Mouse (Mus musculus) 3T3-L1 (cell line): ENCODE results near the gene Gm45233.
A peak's percentile ranks its signal among the peaks of the same experiment; 100 is the strongest.

Experiments used
- DNase-seq: peaks from one replicate; pipeline ENCODE4 v3.0.0-alpha.2; 2015; ENCODE audit warnings: low read depth, low spot score

The Gm45233 gene

DNA sequence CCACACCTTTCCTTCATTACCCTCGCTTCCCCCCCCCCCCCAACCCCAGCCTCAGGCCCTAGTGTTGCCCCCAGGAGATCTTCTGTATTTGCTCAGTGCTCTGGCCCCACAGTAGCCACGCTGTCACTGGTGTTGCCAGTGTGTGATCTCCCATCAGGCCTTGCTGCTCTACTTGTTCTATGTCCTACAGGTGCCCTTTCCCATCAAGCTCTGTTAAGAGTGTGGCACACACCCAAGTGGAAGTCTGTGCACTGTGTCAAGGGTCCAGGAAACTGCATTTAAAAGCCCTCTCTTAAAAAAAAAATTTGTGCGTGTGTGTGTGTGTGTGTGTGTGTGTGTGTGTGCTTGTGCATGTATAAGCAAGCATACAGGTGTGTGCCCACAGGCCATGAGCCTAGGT, 4.3 kb downstream of the Gm45233 start:
- no peak for DNase-seq

DNA sequence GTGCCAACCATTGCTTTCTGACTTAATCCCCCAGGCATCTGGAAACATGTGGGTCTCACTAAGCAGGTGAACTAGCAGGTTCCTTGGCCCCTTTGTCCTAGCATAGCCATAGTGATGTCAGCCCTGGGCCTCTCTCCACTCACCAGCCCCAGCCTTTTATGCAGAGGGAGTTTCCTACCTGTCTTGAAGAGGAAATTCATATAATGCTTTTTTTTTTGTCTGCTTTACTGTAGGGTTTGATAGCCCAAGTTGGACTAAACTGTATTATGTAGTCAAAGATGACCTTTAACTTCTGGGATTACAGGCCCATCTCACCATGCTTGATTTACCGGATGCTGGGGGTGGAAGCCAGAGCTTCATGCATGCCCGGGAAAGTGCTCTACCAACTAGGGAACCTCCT, 5.9 kb downstream of the Gm45233 start:
- no peak for DNase-seq

DNA sequence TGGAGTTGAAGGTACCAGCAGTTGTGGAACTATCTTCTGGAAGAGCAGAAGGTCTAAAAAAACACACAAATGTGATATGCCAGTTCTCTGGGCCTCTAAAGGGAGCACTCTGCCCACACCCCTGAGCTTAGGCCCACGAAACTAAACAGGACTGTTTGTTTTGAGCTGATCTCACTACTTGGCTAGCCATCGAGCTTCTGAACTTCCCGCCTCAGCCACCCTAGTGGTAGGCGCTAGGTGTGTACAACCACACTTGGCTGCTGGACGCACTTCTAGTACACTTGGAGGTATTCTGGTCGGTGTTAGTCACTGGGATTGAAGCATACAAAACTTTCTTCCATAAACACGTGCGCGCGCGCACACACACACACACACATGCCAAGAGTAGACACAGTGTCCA, 7.8 kb downstream of the Gm45233 start:
- DNase-seq, result no peak

DNA sequence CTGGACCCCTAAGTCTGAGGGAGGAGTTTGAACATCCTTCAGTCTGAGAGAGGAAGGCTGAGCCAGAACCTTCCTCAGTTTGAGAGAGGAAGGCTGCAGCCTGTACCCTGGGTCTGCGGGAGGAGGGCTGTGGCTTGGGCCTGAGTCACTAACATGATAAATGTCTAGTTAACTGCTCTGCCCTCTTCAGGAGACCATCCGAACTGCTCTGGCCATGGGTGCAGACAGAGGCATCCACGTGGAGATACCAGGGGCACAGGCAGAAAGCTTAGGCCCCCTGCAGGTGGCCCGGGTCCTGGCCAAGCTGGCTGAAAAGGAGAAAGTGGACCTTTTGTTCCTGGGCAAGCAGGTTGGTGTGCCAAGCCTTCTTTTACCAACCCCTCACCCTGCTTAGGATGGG, 8.7 kb downstream of the Gm45233 start:
- peak; percentile 62 for DNase-seq

DNA sequence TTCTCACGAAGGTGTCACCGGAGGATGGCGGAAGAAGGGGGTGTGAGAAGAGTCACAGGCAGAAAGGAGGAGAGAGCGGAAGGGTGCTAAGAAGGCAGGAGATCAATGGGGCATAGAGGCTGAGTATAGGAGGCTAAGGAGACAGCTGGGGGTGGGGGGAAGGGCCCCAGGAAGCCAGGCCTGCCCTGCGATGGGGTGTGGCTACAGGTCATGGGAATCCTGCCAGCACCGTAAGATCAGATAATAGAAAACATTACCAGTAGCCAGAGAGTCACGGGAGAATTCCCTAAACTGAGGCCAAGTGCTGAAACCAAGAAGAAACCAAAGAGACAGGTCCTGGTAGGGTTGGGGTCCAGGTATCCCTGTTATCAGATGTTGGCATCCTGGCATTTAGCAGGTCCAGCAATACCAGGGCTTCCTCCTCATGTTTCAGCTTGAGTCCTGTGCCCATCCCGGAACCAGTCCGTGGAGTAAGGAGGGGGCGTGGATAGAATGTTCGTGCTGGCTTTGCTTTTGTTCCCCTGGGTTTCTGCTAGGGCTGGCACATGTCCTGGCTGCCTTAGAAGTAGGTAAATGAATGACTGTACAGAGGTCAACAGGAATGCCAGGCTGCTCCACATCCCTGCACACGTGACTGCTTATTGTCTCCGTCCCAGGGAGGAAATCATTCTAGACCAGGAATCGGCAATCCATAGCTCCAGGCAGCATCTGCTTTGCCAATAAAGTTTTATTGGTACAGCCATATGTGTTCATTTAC, 9.8 kb downstream of the Gm45233 start:
- no peak for DNase-seq

DNA sequence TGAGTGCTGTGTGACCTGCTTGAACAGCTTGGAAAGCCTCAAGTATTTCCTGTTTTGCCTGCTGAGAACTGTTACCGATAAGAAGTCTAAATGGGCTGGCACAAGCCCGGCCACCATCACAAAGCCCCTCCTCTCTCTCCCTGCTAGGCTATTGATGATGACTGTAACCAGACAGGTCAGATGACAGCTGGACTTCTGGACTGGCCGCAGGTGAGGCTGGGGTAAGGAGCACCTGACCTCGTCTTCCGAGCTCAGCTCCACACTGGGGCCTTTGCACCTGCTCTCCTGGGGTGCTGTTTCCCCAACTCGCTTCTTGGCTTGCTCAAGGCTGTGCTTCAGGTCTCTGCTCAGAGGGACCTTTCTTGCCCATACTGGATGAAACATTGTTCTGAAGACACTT, 10.4 kb downstream of the Gm45233 start:
- no peak for DNase-seq

DNA sequence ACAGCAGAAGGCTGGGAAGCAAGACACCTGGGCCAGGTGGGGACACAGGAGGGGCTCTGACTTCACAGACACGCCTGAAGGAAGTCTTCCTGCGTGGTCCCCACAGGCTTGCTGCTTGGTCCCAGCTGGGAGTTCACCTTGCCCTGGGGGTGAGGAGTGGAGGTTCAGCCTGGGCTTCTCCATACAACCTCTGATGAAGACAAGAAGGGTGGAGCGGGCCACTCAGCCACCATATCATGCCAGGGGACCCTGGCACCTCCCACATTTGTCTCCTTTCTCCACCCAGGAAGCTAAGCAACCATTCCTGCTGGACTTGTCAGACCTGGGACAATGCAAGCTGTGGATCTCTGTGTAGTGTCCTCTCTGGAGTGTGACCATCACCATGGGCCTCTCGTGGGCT, 18.9 kb downstream of the Gm45233 start, which contains the start of gene Vsig10l:
Gene Vsig10l (plus strand): TSS at position 301 of the 400 bp plus-strand sequence.
- DNase-seq, result no peak

DNA sequence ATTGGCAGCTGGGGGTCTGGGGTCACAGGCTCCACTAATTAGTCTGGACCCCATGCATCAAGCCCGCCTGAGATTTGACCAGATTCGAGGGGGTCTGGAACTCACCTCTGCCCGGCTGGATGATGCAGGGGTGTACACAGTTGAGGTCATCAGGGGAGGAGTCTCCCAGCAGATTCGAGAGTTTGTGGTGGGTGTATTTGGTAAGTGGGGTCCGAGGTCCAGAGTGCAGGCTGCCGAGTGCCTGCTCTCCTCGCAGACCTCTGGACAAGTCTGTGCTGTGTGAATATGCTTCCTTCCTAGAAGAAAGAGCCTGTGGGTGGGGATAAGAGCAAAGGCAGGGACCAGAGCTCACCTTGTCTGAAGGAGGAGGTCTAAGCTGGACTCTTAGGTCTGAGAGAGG, 20.0 kb downstream of the Gm45233 start:
- DNase-seq, result no peak

DNA sequence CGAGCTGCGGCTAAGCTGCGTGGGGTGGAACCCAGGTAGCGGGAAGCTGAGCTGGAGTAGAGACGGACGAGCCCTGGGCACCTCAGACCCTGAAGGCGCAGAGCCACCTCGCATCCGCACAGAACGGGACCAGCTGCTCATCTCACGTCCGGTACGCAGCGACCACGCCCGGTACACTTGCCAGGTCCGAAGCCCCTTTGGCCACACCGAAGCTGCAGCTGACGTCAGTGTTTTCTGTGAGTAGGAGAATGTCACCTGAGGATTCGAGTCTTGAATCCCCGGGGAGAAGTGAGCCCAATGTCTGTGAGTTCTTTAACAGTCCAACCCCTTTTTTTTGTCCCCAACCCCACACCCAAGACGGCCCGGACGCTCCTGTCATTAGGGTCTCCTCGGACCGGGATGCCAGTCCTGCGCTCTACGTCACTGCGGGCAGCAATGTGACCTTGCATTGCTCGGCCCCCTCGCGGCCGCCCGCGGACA, 21.0 kb downstream of the Gm45233 start:
- DNase-seq, result no peak

DNA sequence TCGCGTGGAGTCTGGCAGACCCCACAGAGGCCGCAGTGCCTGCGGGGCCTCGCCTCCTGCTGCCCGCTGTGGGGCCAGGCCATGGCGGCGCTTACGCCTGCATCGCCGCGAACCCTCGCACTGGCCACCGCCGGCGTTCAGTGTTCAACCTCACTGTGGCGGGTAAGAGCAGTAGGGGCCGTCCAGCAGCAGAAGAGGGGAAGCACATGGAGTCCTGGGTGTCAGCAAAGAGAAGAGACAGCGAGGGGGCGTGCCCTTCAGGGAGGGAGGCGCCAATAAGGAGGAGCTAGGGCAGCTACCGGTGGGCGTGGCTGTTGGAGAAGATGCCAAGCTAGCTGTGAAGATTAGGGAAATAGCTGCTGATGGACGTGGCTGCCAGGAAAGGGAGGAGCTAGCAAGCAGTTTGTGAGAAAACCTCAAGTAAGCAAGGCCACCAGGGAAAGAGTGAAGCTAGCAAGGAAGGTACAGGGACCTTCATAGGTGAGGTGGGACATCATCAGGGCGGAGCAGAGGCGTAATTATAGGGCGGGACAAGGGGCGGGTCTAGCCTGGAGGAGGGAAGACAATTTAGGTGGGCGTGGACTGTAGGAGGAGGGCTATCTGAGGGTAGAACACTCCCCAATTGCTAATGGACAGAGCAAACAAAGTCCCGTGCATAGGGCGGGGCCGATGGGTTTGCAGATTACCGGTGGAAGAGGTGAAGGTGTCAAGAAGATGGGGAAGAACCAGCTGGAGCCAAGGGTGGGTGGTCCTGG, 21.6 kb downstream of the Gm45233 start:
- DNase-seq, result peak; percentile 93

DNA sequence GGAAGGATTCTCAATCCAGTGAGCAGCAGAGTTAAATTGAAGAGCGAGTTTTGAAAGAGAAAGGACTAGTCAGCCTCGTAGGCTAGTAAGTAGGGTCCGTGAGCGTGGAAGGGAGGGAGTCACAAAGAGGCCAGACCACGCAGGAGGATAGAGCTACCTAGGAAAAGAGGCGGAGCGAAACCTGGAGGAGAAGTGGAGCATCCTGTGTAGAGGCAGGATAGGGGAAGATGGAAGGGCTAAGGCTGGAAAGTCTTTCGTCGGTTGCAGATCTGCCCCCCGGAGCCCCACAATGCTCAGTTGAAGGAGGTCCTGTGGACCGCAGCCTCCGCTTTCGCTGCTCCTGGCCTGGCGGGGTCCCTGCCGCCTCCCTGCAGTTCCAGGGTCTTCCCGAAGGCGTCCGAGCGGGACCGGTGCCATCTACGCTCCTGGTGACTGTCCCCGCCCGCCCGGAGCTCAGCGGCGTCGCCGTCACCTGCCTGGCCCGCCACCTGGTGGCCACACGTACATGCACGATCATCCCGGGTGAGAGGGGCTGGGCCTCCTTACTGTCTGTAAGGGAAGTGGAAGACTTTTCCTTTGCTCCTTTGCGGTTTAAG, 22.3 kb downstream of the Gm45233 start:
- DNase-seq, result peak; percentile 79

DNA sequence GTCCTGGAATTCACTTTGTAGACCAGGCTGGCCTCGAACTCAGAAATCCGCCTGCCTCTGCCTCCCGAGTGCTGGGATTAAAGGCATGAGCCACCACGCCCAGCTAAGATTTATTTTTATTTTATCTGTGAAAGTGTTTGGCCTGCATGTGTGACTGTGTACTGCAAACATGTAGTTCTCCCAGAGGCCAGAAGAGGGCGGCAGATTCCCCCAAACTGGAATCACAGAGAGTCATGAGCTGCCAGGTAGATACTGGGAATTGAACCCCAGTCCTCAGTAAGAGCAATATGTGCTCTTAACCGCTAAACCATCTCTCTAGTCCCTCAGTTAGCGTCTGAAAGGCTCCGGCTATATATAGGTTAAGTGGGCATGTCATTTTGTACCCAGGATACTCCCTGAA, 26.4 kb downstream of the Gm45233 start:
- peak; percentile 72 for DNase-seq

DNA sequence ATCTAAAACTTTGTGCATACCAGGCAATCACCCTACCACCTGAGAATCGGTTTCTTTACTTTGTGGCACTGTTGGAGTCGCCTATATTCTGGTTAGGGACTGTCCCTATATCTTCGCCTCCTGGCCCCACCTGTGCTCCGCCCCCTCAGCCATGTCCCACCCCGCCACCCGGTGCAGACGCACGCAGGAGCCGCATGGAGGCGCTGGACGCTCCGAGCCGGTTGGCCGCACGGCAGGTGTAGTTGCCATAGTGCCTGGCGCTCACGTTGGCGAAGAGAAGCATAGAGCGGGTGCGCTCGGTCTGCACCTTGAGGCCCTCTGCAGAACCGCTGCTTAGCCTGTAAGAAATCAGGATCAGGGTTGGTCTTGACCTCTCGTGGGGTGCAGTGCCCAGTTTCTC, 31.8 kb downstream of the Gm45233 start:
- DNase-seq, result no peak

DNA sequence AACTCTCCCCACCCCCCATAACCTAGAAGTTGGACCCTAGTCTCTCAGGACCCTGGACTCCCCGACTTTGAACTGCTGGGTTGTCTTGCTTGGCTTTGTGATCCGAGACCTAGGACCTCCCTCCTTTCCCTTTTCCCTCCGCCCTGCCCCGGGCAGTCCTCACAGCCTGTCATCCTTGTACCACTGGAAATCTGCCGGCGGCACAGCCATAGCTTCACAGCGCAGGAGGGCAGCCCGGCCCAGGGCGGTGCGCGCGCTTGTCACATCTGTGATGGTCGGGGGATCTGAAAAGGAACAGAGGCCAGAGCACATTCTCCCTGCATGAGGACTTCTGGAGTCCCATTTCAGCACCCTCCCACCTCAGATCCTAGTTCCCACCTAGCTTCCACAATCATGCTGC, 32.4 kb downstream of the Gm45233 start:
- no peak for DNase-seq

DNA sequence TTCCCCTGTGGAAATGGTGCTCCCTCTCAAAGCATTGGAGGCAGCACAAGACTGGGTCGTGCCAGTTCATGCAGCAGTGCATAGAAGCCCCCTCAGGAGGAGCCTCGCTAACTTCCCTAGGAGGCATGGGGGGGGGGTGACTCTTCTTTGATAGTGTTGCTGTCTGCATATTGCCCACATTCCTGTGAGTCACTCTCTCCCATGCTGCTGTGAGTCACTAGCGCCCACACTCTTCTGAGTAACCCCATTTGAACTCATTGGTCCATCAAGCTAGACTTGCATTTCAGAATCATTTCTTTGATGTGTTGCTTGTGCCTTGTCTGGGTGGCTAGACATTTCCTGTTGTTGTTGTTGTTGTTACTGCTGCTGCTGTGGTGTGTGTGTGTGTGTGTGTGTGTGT, 37.3 kb downstream of the Gm45233 start:
- peak; percentile 87 for DNase-seq

DNA sequence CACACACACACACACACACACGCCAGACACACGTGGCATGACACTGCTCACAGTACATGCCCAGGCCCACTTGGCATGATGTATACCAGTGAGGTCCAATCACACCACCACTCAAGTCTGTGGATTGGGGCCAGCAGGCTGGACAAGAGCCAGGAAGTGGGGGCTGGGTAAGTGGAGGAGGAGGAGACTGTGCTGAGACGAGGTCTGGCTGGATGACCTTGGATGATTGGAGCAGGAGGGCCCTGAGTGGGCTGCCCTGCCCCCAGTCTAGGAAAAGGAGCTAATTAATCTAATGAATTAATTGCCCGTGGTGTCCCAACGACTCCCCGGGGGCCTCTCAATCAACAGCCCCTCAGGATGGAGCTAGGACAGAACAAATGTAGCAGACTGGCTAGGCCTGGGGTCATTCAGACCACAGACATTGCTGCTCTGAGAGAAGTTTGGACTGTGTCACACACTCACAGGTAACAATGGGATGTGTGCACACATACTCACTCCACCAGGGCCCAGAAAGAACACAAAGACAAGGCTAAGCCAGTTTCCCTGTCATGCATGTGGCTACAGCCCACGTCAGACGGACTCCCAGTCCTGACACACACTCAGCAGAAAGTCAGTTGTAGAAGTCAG, 38.3 kb downstream of the Gm45233 start:
- no peak for DNase-seq

DNA sequence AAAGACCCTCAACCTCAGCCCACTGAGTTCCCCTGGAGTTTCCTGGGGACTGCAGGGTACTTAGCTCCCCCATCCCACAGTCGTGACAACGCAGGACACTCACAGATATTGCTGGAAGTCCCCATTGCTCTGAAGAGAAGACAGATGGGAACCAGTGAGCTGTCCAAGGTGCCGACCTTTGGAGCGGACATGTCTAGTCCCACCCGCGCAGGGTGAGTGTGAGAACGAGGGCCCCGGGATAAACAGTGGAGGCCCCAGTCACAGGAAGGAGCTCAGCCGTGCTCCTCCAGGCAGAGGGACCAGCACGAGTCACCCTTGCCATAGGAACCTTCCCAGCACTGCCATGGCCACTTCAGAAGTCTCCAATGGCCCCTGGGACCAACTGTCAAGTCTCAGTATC, 39.3 kb downstream of the Gm45233 start:
- DNase-seq, result peak; percentile 41

DNA sequence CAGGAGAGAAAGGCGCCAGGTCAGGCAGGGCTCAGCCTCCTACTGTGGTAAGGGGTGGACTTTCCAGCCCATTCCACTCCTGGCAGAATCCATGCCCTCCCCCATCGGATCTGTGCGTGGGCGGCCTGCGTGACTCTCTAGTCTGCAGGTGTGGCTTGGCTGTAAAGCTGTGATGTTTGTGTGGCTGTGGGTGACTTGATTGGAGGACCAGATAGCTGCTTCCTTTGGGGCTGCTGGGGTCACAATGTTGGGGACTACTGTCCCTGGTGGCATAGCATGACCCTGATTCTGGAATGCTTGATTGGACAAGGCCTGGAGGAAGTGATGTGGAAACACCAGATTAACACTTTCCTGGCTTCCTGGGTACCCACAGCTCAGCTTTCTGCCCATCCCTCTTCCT, 44.7 kb downstream of the Gm45233 start:
- no peak for DNase-seq

DNA sequence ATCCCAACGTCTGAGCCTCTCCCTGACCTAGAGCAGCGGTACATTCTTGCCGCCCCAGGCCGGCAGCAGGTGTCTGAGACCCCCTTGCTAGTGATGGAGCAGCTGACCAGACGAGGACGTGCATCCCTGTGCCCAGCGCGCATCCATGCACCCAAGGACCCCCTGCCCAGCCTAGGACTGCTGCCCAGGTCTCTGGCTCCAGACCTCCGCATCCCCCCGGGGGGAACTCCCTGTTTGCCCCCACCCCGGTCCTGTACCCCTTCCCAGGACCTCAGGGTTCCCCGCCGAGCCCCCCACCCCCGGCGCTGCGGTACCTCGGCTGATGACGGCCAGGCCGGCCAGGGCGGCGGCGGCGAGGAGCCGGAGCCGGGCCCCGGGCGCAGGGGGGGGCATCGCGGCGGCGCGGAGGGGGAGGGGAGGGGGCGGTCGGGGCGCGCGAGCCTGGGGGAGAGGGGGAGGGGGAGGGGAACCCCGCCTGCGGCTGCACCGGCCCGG, 45.8 kb downstream of the Gm45233 start, which contains the start of gene Iglon5:
Gene Iglon5 (minus strand): TSS at position 445 of the 495 bp plus-strand sequence.
- no peak for DNase-seq

DNA sequence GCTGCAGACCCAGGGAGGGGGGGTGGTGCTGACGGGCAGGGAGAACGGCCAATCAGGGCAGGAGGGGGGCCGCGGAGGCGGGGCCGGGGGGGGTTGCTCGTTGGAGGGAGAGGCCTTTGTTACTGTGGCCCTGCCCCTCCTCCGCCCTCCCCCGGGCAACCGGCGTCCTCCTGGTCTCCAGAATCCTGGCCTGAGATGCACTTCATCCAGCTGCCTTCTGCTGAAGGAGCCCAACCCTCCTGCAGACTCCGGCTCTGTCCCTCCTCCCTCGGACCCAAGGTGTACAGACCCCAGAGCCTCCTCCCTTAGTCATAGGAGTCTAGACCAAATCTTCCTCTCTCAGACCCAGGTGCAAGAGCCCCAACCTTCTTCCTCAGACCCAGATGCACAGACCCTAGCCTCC, 46.3 kb downstream of the Gm45233 start:
- peak; percentile 48 for DNase-seq

DNA sequence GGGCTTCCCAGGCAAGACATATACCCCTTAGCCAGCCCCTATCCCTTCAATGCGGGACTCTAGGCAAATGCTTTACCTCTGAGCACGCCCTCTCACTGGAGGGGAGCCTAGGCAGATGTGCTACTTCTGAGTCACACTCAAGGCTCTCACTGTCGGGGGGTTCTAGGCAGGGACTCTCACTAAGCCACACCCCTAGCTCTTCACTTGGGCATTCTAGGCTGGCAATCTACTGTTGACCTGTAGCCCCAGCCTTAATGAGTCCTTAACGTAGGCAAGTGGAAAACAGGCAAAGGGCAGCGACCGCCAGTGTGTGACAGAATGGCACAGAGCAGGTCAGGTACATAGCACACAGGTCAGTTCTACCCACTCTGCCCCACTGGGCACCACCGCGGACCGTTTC, 46.9 kb downstream of the Gm45233 start:
- DNase-seq, result no peak
